Mouse (Mus musculus) myocyte (in vitro differentiated cells): ENCODE data around the gene Myo6. TPM values are rescaled to one million over a fixed set of nuclear protein-coding genes. Genes with fewer than 3 reads are reported as not detected.

Experiments
- H3K27me3 ChIP-seq: one replicate; pipeline ENCODE4 v1.6.1; 2011; ENCODE audit not compliant: control insufficient read depth, insufficient read depth, insufficient read length
- H3K36me3 ChIP-seq: one replicate; pipeline ENCODE4 v1.6.1; 2011; ENCODE audit not compliant: control insufficient read depth, insufficient read depth
- H3K4me2 ChIP-seq: one replicate; pipeline ENCODE4 v1.6.1; 2011; ENCODE audit warnings: low read depth, control low read depth
- H3K4me3 ChIP-seq: one replicate; pipeline ENCODE4 v1.5.1; 2011; ENCODE audit warnings: mild to moderate bottlenecking, control low read depth, moderate library complexity
- H3K79me2 ChIP-seq: one replicate; pipeline ENCODE4 v1.6.1; 2011; ENCODE audit not compliant: control insufficient read depth, insufficient read depth
- H3ac ChIP-seq: one replicate; pipeline ENCODE4 v1.6.1; 2011; ENCODE audit not compliant: control insufficient read depth, insufficient read length
- CEBPB ChIP-seq: IDR thresholded peaks from 2 replicates; pipeline ENCODE4 v1.6.1; 2011; ENCODE audit warnings: mild to moderate bottlenecking, moderate library complexity; ENCODE audit not compliant: poor library complexity, insufficient read depth, severe bottlenecking
- E2F4 ChIP-seq: IDR thresholded peaks from one replicate; pipeline ENCODE4 v1.6.1; 2011; ENCODE audit warnings: mild to moderate bottlenecking, control low read depth, moderate library complexity; ENCODE audit not compliant: insufficient read depth
- MAX ChIP-seq: IDR thresholded peaks from one replicate; pipeline ENCODE4 v1.6.1; 2011; ENCODE audit warnings: low read depth, mild to moderate bottlenecking, control low read depth
- MYOD1 ChIP-seq, 3 experiments: IDR thresholded peaks; one replicate each; pipeline ENCODE4 v1.6.1; 2011; ENCODE audit warnings: control low read depth in 2 of 3, low read depth in 2 of 3, mild to moderate bottlenecking in 2 of 3, moderate library complexity in 1 of 3; ENCODE audit not compliant: insufficient read length in 2 of 3, control insufficient read depth in 1 of 3
- MYOG ChIP-seq, 3 experiments: IDR thresholded peaks; one replicate each; pipeline ENCODE4 v1.6.1; 2011; ENCODE audit warnings: control low read depth in 2 of 3, low read depth in 2 of 3, mild to moderate bottlenecking in 2 of 3; ENCODE audit not compliant: insufficient read length in 2 of 3, control insufficient read depth in 1 of 3, insufficient read depth in 1 of 3
- POLR2A ChIP-seq: IDR thresholded peaks from one replicate; pipeline ENCODE4 v1.6.1; 2011; ENCODE audit warnings: low read depth, mild to moderate bottlenecking, control low read depth, moderate library complexity; ENCODE audit not compliant: insufficient read length
- POLR2AphosphoS2 ChIP-seq: IDR thresholded peaks from one replicate; pipeline ENCODE4 v1.6.1; 2011; ENCODE audit warnings: low read depth, control low read depth; ENCODE audit not compliant: insufficient read length
- REST ChIP-seq: IDR thresholded peaks from one replicate; pipeline ENCODE4 v1.6.1; 2011; ENCODE audit warnings: mild to moderate bottlenecking, control low read depth, moderate library complexity; ENCODE audit not compliant: insufficient read depth, insufficient read length
- SRF ChIP-seq: IDR thresholded peaks from one replicate; pipeline ENCODE4 v1.6.1; 2011; ENCODE audit warnings: low read depth; ENCODE audit not compliant: control insufficient read depth, insufficient read length
- TCF12 ChIP-seq: IDR thresholded peaks from one replicate; pipeline ENCODE4 v1.6.1; 2011; ENCODE audit warnings: mild to moderate bottlenecking, control low read depth; ENCODE audit not compliant: poor library complexity, insufficient read depth, severe bottlenecking
- TCF3 ChIP-seq: IDR thresholded peaks from one replicate; pipeline ENCODE4 v1.6.1; 2011; ENCODE audit warnings: low read depth, control low read depth; ENCODE audit not compliant: insufficient read length
- USF1 ChIP-seq: IDR thresholded peaks from one replicate; pipeline ENCODE4 v1.6.1; 2011; ENCODE audit warnings: low read depth, mild to moderate bottlenecking, control low read depth, moderate library complexity
- polyA plus RNA-seq: library from polyadenylated mRNA; unstranded; fragments of >200 nt; fragmentation: generic; extraction: Trizol; gene quantifications from one replicate; pipeline ENCODE4 v1.2.1, GENCODE M21; 2012; ENCODE audit warnings: missing spikeins

The Myo6 gene
- polyA plus RNA-seq, 1 experiment = 4.1 TPM

GRCm38 (mm10) chr9:80172396-80173222 lies 7.8 kb downstream of the Myo6 start:
- TF ChIP-seq MAX (no peak), REST (no peak), POLR2A (no peak), TCF3 (no peak), POLR2AphosphoS2 (no peak), MYOG (IDR thresholded peaks at IDR 0.05; ENCODE audit: control insufficient read depth in 1 of 3, insufficient read depth in 1 of 3, insufficient read length in 2 of 3, low read depth in 2 of 3) (no peak), SRF (no peak), E2F4 (no peak), USF1 (no peak), MYOD1 (IDR thresholded peaks at IDR 0.05; ENCODE audit: control insufficient read depth in 1 of 3, insufficient read length in 2 of 3, low read depth in 2 of 3) (no peak), CEBPB (no peak), TCF12 (no peak)
- Histone ChIP-seq H3ac (no peak overlapping the region), H3K27me3 (no peaks in the 10 kb centered on the region), H3K4me2 (no peak overlapping the region), H3K4me3 (no peak overlapping the region), H3K79me2 (no peaks in the 10 kb centered on the region), H3K36me3 (no peaks in the 10 kb centered on the region)

DNA sequence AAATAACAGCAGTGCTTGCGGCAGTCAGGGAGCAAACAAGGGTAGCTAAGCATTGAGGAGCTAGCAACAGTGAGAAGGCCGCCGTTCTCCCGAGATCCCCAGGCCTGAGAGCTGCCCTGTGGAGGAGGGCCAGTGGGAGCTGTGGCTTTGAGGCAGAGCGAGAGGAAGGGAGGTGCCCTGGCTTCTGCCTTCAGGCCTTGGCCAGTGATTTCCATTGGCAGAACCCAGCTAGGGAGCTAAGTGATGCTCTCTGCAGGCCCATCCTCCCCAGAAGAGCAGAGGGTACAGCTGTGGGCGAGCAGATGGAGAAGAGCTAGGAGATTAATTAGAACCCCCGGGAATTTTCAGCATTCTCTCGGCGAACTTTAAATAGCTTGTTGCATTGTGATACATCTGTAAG lies 8.8 kb downstream of the Myo6 start:
- Histone ChIP-seq H3ac (no peak overlapping the region), H3K27me3 (no peaks in the 10 kb centered on the region), H3K36me3 (no peaks in the 10 kb centered on the region), H3K79me2 (no peaks in the 10 kb centered on the region), H3K4me3 (no peak overlapping the region), H3K4me2 (peak overlapping the region; percentile 24)
- TF ChIP-seq MAX (no peak), TCF12 (no peak), MYOG (IDR thresholded peaks at IDR 0.05; ENCODE audit: control insufficient read depth in 1 of 3, insufficient read depth in 1 of 3, insufficient read length in 2 of 3, low read depth in 2 of 3) (peak in 1 of 3 experiments; percentile 29), MYOD1 (IDR thresholded peaks at IDR 0.05; ENCODE audit: control insufficient read depth in 1 of 3, insufficient read length in 2 of 3, low read depth in 2 of 3) (no peak), E2F4 (no peak)

DNA sequence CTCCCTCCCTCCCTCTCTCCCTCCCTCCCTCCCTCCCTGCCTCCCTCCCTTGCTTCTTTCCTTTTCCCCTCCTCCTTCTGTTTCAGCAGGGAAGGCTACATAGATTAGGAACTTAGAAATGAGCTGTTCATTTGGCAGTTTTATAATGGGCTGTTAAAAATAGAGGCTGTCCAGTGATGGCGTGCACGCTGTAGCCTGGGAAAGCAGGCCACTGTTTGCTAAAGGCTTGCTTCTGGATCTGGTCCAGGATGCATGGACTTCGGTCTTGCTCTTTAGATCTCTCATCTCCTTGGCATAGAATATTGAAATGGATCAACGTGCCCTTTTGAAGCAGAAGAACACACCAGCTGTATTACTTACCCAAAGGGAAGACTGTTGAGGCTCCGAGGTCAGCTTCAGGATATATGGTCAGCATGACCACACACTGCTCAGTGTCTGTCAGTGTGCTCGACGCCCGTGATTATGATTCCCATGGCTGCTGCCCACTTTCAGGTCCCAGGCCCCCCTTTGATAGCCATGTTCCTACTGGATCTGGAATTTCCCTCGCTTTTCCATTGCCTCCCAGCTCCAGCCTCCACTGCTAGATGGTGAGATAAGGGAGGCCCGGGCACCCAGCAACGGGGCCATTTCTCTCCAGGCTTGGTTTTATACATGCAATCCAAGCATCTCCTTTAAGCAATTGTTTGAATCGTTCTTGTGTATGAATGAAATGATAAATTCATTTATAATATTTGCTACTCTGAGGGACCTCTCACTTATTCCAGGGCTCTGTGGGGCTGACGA lies 12.1 kb downstream of the Myo6 start:
- no peaks in the 10 kb centered on the region for H3K79me2 ChIP-seq
- no peak overlapping the region for H3K4me3 ChIP-seq
- no peak for TF ChIP-seq MAX
- no peak for TF ChIP-seq TCF12
- no peak for TF ChIP-seq SRF
- no peak for TF ChIP-seq REST
- TF ChIP-seq CEBPB = no peak
- no peak for TF ChIP-seq TCF3
- TF ChIP-seq MYOD1 (IDR thresholded peaks at IDR 0.05; ENCODE audit: control insufficient read depth in 1 of 3, insufficient read length in 2 of 3, low read depth in 2 of 3) = no peak
- no peak for TF ChIP-seq MYOG (IDR thresholded peaks at IDR 0.05; ENCODE audit: control insufficient read depth in 1 of 3, insufficient read depth in 1 of 3, insufficient read length in 2 of 3, low read depth in 2 of 3)
- TF ChIP-seq E2F4 = no peak
- TF ChIP-seq USF1 = no peak
- TF ChIP-seq POLR2A = no peak
- no peak for TF ChIP-seq POLR2AphosphoS2
- no peaks in the 10 kb centered on the region for H3K36me3 ChIP-seq
- no peak overlapping the region for H3ac ChIP-seq
- H3K27me3 ChIP-seq = no peaks in the 10 kb centered on the region
- no peak overlapping the region for H3K4me2 ChIP-seq

DNA sequence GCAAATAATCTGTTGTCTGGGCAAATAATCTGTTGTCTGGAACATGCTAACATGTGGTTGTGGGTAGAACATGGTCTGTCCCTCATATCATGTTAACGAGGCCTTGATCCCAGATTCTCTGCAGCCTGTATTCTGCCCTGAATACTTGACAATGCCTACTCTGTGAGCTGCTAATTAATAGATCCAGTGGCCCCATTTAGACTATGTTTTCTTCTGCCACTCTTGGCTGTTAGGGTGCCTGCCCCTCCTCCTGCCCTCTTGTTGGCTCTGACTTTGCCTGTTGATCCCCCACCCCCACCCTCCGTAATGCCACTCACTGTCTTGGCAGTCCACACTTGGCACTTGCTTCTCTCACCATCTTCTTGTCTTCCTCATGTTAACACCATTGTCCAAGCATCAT lies 13.8 kb downstream of the Myo6 start:
- Histone ChIP-seq H3K4me2 (no peak overlapping the region), H3K27me3 (no peaks in the 10 kb centered on the region)
- TF ChIP-seq E2F4 (no peak), POLR2A (no peak), USF1 (no peak), POLR2AphosphoS2 (no peak), REST (no peak), TCF12 (no peak)

DNA sequence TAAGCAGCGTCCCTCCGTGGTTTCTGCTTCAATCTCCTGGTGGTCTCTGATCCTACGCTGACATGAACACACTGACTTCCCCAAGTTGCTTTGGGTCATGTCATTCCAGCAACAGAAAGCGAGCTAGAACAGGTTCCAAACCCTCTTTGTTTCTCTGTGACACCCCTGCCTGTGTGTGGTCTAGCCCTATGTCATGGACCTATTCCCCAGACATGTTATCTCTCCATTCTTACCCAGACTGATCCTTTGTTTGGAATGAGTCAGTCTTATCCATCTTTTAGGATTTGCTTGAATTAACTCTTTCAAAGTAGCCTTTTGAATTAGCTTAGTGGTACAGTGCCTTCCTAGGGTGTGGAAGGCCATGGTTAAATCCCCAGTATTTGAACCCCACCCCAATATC lies 14.9 kb downstream of the Myo6 start:
- Histone ChIP-seq H3K4me2 (no peak overlapping the region), H3K36me3 (no peaks in the 10 kb centered on the region), H3K79me2 (no peaks in the 10 kb centered on the region), H3K4me3 (no peak overlapping the region), H3ac (no peak overlapping the region), H3K27me3 (no peaks in the 10 kb centered on the region)
- TF ChIP-seq MAX (no peak), TCF12 (no peak), TCF3 (no peak), SRF (no peak), POLR2AphosphoS2 (no peak)

More for the DNA sequence above, 13.8 kb downstream of the Myo6 start:
- H3K36me3 ChIP-seq = no peaks in the 10 kb centered on the region
- no peaks in the 10 kb centered on the region for H3K79me2 ChIP-seq
- H3ac ChIP-seq = no peak overlapping the region
- H3K4me3 ChIP-seq = no peak overlapping the region
